Mouse (Mus musculus): ENCODE data around the gene Cic. TPM values are rescaled to one million over a fixed set of nuclear protein-coding genes. Genes with fewer than 3 reads are reported as not detected.
"Not testable (repeated sequence)": the region's sequence is repeated elsewhere in the genome, so short reads cannot be mapped to it uniquely, and the experiment has no call there.

Gene Cic
- polyA plus RNA-seq, 1 experiment from 2014 or later = 25.2 TPM

DNA sequence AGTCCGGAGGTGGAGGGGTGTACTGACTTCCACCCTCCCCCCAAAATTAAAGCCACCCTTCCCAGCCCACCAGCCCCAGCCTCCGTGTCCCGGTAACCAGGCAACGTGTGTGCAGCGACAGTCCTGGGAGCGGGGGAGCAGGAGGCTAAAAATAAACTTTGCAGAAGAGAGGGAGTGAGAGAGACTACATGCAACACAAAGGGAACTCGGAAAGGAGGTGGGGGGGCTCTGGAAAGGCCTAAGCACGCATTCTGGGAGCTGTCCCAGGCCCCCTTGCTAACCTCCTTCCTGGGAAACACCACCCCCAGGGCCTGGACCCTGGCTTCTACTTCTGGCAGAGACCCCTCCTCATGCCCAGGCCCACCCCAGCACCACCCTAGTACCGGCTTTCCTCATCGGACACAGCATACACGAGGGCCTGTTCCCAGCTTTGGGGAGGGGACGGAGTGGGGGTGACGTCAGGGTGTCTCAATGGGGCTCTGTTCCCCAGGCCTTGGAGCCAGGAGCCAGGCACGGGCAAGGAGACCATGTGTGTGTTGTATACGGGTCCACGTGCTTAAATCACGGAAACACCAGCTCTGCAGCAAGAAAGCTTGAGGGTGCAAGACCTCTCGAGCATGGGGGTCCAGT, 19.4 kb upstream of the Cic start:
- Histone ChIP-seq H3K36me3 (peaks cover 55% of the 10 kb centered on the region), H3K27me3 (ENCODE audit: low read depth, poor library complexity, severe bottlenecking) (no peaks in the 10 kb centered on the region), H3K4me3 (peak overlapping the region; percentile 99), H3K9me3 (replicated peaks) (no peaks in the 10 kb centered on the region), H3K27ac (peak overlapping the region; percentile 97), H3K4me1 (peaks cover 64% of the 10 kb centered on the region)
- WGBS = 3% methylated on average over 18 of the region's 18 CpGs
- peak; percentile 65 for DNase-seq (ENCODE audit: low spot score)

DNA sequence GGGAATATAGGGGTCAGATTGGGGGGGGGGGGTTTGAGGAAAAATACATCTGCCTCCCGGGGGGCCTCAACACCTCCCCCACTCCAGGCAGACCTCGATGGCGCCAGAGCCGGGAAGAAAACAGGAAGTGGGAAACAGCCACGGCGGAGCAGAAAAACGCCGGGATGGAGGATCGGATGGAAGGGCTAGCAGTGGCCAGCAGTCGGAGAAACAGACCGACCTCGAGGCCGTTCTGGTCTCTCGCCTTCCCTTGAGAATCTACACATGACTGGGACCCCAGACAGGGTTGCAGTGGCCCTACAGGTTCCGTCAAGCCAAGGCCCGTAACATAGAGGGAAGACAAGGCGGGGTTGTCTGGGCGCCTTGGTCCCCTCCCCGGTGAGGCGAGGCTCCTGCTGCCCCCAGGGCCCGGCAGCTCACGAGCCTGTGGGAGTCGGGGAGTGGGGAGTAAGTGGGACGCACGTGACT, 18.6 kb upstream of the Cic start:
- H3K36me3 ChIP-seq = peaks cover 47% of the 10 kb centered on the region
- DNase-seq (ENCODE audit: low spot score) = no peak
- H3K4me3 ChIP-seq = peak overlapping the region; percentile 99
- no peaks in the 10 kb centered on the region for H3K9me3 ChIP-seq (replicated peaks)
- under 1% methylated on average over 25 of the region's 25 CpGs for WGBS
- no peaks in the 10 kb centered on the region for H3K27me3 ChIP-seq (ENCODE audit: low read depth, poor library complexity, severe bottlenecking)
- H3K27ac ChIP-seq = peak overlapping the region; percentile 97
- peaks cover 59% of the 10 kb centered on the region for H3K4me1 ChIP-seq

DNA sequence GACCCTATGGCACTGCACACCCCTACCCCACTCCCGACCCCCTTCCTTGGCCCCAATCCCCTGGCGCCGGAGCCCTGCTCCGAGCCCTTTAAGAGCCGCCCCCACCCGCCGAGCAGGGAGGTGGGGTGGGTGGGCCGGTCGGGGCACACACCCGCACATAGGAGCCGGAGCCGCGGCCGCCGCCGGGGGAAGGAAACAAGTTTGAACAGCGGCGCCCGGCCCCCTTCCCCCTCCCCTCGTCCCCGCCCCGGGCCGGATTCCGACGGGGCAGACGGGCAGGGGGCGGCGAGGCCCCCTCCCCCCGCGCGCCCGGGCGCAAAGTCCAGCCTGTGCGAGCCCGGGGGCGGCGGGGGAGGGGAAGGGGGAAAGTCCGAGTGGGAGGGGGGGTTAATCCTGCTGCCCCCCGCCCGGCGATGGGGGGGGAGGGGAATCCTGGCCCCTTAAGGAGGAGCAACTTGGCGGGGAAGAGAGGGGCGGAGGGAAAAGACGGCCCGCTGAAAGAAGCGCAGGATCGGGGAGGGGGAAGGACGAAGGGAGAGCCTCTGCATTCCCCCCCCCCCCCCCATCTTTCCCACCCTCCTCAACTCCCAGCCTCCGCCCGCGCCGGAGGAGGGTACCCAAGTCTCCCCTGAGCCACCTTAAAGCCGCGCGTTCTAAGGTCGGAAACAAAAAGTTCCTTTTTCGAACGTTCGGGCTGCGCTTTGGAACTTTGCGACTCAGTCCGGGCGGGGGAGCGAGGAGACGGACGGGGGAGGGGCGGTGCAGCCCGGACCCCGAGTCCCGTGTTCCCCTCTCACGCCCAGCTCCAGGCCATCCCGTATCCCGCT, 18.0 kb upstream of the Cic start:
- DNase-seq (ENCODE audit: low spot score) = peak; percentile 92
- Histone ChIP-seq H3K27ac (peak overlapping the region; percentile 97), H3K27me3 (ENCODE audit: low read depth, poor library complexity, severe bottlenecking) (no peaks in the 10 kb centered on the region), H3K4me3 (peak overlapping the region; percentile 99), H3K9me3 (replicated peaks) (no peaks in the 10 kb centered on the region), H3K36me3 (peaks cover 41% of the 10 kb centered on the region), H3K4me1 (peaks cover 53% of the 10 kb centered on the region)
- 1% methylated on average over 55 of the region's 73 CpGs for WGBS

DNA sequence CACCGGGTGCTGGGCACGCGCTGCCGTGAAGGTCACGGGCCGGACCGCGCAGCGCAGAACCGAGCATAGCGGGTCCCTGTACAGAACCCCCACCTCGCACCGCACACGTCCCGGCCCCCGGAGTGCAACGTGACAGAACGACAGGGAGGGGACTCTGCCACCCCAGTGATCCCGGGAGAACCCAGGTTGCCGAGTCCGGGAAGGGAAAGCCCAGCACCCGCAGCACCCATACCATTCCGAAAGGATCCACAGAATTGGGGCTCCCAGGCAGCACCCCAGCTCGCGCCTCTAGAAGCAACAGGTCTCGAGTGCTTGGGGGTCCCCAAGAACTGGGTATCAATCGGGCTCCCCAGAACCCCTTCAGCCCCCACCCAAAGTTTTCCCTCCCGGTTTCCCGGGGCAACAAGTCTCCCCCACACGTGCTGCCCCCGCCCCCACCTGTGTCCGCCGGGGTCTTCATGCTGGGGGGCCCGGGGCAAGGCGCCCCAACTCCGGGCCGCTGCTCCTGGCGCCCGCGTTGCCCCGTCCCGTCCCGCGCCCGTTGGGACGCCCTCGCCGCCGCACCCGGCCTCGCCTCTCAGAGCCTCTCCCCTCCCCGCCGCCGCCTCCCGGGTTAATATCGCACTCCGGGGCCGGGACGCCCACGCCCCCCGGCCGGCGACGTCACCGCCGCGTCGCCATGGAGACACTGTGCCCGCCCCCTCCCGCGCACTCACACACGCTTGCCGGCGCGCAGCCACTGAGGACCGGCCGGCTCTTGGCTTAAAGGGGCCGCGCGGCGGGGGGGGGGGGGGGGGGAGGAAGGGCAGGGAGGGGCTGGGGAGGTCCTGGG, 17.1 kb upstream of the Cic start, which contains the start of gene Erf:
Gene Erf (minus strand): TSS at position 621 of the 832 bp plus-strand sequence.
- peak within 1 kb of the TSS; percentile 99 for H3K4me3 ChIP-seq
- H3K27ac ChIP-seq = peak within 1 kb of the TSS; percentile 97
- H3K9me3 ChIP-seq (replicated peaks) = no peaks in the 10 kb centered on the region
- peaks cover 49% of the 10 kb centered on the region for H3K4me1 ChIP-seq
- WGBS = under 1% methylated on average over 78 of the region's 81 CpGs
- peaks cover 32% of the 10 kb centered on the region for H3K36me3 ChIP-seq
- DNase-seq (ENCODE audit: low spot score) = peak; percentile 99
- no peaks in the 10 kb centered on the region for H3K27me3 ChIP-seq (ENCODE audit: low read depth, poor library complexity, severe bottlenecking)

DNA sequence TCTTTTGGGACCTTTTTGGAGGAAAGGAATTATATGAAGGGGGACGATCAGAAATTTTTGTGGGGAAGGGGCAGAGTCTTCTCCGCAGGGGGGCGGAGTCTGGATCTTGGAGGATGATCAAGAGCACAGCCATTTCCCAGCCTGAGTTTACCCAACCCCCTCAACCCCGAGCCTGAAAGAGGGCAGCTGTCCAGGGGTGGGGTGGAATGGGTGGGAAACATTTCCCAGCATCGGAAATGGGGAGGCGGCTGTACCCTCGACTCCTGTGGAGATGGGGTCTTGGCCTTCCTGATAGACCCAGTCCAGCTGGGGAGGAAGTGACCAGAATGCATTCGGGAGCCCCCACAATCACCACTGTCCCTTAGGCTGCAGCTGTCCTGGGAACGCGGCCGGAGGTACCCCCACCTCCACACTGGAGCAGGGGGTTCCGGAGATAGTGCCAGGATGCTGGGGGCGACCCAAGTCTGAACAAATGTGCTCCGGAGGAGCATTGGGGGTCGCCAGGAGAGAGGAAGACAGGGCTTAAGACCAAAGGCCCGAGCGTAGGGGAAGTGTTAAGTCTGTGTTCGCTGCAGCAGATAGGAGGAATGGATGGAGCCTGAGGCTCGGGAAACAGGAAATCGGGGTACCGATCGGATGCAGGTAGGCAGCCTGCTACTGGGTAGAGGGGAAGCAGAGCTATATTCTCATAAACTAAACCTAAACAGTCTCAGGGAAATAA, 16.3 kb upstream of the Cic start:
- peaks cover 43% of the 10 kb centered on the region for H3K4me1 ChIP-seq
- peak overlapping the region; percentile 99 for H3K4me3 ChIP-seq
- WGBS = 2% methylated on average over 22 of the region's 22 CpGs
- no peaks in the 10 kb centered on the region for H3K9me3 ChIP-seq (replicated peaks)
- DNase-seq (ENCODE audit: low spot score) = no peak
- no peaks in the 10 kb centered on the region for H3K27me3 ChIP-seq (ENCODE audit: low read depth, poor library complexity, severe bottlenecking)
- H3K27ac ChIP-seq = peak overlapping the region; percentile 97
- H3K36me3 ChIP-seq = peaks cover 24% of the 10 kb centered on the region

DNA sequence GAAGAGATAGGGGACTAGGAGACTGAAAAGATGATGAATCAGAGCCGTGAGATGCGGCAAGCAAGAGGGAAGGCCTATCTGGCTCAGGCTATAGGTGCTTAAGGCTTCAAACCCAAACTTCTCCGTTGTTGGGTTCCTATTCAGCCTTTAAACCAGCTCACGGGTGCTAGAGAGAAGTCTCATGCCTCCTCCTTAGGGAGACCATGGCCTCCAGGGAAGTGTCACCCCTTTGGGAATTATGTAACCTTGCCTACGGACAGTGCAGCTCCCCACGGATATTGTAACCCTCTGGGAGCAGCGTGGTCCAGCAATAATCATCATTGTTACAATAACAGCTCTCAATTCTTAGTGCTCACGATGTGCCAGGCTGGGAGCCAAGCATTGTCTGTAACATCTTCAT, 15.7 kb upstream of the Cic start:
- 16% methylated on average over 8 of the region's 8 CpGs for WGBS
- Histone ChIP-seq H3K27me3 (ENCODE audit: low read depth, poor library complexity, severe bottlenecking) (no peaks in the 10 kb centered on the region), H3K4me1 (peaks cover 37% of the 10 kb centered on the region), H3K27ac (peak overlapping the region; percentile 97), H3K9me3 (replicated peaks) (no peaks in the 10 kb centered on the region), H3K4me3 (peak overlapping the region; percentile 99), H3K36me3 (peaks cover 18% of the 10 kb centered on the region)
- DNase-seq (ENCODE audit: low spot score) = no peak

DNA sequence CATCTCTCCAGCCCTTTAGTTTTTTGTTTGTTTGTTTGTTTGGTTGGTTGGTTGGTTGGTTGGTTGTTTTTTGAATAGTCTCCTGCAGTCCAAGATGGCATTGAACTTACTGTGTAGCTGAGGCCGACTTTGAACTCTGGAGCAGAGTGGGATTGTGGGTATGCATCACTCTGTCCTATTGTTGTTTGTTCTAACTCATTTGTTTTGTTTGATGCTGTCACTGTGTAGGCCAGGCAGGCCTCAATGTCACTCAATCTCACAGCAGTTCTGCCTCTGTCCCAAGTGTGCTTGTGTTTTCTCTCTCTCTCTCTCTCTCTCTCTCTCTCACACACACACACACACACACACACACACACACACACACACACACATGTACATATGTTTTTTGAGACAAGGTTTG, 5.6 kb upstream of the Cic start:
- Histone ChIP-seq H3K9me3 (replicated peaks) (no peaks in the 10 kb centered on the region), H3K4me3 (no peak overlapping the region), H3K4me1 (peaks cover 15% of the 10 kb centered on the region), H3K27me3 (ENCODE audit: low read depth, poor library complexity, severe bottlenecking) (no peaks in the 10 kb centered on the region), H3K36me3 (no peaks in the 10 kb centered on the region), H3K27ac (no peak overlapping the region)
- no peak for DNase-seq (ENCODE audit: low spot score)
- WGBS = 88% methylated on average over 1 of the region's 1 CpGs

DNA sequence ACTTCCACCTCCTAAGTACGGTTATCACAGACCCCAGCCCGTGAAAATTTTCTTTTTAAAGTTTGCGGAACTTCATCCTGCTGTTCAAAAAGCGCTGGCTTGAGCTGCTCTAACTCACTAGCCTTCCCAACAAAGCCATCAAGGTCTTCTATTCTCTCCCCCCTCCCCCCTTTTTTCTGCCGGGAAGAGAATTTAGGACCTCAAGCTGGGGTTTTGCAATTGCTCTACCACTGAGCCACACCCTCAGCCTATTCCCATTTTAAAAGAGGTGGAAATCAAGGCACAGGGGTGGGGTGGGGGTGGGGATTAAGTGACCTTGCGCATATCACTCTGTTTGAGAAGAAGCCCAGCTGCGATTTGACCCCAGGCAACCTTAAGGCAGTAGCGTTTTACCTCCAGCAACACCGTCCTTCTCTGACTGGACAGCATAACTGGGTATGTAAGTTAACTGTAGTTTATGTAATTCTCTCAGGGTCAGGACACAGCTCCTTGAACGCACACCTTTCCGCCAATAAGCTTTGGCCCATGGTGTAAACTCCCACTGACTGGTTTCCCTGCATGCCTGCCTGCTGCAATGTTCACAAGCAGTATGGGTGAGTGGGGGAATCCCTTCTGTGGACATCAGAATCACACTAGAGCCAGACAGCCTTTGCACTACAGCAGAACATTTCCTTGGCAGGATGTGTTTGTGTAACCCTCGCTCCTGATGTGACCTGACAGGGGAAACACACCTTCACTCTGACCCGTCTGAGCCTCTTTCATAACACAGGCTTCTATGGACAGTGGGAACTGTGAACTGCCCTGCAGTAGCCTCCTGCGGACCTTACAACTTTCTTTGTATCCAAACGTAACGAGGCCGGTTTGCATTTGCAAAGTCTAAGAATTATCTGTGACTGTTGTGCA, 3.3 kb upstream of the Cic start:
- DNase-seq (ENCODE audit: low spot score) = no peak
- Histone ChIP-seq H3K27ac (0 out of 2 replicates have a peak overlapping the region, but pooled peaks have one; percentile 12), H3K9me3 (replicated peaks) (no peaks in the 10 kb centered on the region), H3K4me1 (peaks cover 28% of the 10 kb centered on the region), H3K36me3 (no peaks in the 10 kb centered on the region), H3K27me3 (ENCODE audit: low read depth, poor library complexity, severe bottlenecking) (no peaks in the 10 kb centered on the region), H3K4me3 (no peak overlapping the region)
- WGBS = 28% methylated on average over 17 of the region's 17 CpGs

DNA sequence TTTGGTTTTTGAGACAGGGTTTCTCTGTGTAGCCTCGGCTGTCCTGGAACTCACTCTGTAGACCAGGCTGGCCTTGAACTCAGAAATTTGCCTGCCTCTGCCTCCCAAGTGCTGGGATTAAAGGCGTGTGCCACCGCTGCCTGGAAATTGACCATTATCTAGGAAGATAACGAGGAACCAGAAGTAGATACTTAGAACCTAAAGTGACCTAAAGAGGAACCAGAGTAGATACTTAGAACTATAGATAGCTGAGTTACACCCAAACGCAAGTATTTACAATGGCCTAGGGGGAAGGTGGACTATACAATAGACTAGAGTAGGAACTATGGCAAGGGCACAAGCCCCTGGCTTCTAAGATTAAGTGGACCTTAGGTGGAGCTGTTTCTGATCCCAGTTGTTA, 1.8 kb upstream of the Cic start:
- not testable (repeated sequence) for DNase-seq (ENCODE audit: low spot score)
- WGBS = 90% methylated on average over 5 of the region's 5 CpGs

DNA sequence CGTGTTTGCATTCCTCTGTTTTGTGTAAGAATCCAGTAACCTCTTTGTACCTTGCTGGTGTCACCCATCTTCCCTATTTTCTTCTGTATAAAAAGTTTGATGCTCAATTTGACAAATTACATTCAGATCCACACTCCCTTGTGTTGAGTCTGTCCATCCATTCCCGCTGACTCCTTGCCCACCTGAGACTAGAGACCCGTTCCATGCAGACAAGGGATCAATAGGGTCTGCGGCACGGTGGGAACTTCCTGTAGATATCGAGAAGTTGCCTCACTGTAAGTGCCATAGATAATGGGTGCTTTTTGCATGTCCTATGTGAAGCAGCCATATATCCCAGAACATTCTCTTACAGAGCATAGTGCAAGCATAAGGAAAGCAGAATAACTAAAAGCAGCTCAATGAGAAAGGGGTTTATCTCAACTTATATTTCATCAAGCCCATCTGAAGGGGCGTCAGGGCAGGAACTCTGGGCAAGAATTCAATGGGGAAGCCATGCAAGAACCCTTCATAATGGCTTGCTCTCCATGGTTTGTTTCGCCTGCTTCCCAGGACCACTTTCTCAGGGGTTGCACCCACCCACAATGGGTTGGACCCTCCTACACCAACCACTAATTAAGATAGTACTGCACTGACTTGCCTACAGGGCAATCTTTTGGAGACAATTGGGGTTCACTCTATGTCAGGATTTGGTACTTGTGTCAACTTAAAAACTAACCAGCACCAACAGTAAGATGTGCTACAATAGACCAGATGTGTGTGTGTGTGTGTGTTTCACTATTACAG, 1.1 kb upstream of the Cic start:
- DNase-seq (ENCODE audit: low spot score) = no peak
- no peaks in the 10 kb centered on the region for H3K9me3 ChIP-seq (replicated peaks)
- H3K27me3 ChIP-seq (ENCODE audit: low read depth, poor library complexity, severe bottlenecking) = no peaks in the 10 kb centered on the region
- H3K4me3 ChIP-seq = peak overlapping the region; percentile 71
- WGBS = 89% methylated on average over 8 of the region's 8 CpGs
- peak overlapping the region; percentile 98; the same call in 1 of the 2 replicates for H3K27ac ChIP-seq
- H3K36me3 ChIP-seq = peaks cover 9% of the 10 kb centered on the region
- peaks cover 43% of the 10 kb centered on the region for H3K4me1 ChIP-seq

More for the DNA sequence above, 1.8 kb upstream of the Cic start:
- H3K9me3 ChIP-seq (replicated peaks); H3K27me3 ChIP-seq (ENCODE audit: low read depth, poor library complexity, severe bottlenecking); H3K4me3 ChIP-seq; H3K36me3 ChIP-seq; H3K27ac ChIP-seq: not testable (repeated sequence)
- H3K4me1 ChIP-seq = peaks cover 42% of the 10 kb centered on the region
